Mouse (Mus musculus) layer of hippocampus, postnatal 10 days (tissue): ENCODE results near the gene Ptgs1. TPM values are rescaled to one million over a fixed set of nuclear protein-coding genes. Genes with fewer than 3 reads are reported as not detected.
"Not testable (repeated sequence)": the region's sequence is repeated elsewhere in the genome, so short reads cannot be mapped to it uniquely, and the experiment has no call there.

Experiments used
- DNase-seq, 2 experiments: peaks; one replicate each; pipeline ENCODE4 v3.0.0; 2021; ENCODE audit warnings: low spot score in 2 of 2
- long read RNA-seq: library from polyadenylated mRNA; stranded (forward); transcript quantifications from one replicate; pipeline ENCODE4 v2.0.0, GENCODE M21; 2023
- total RNA-seq, 2 experiments: library from RNA; stranded (reverse); gene quantifications; 2 replicates each; pipeline ENCODE4 v1.2.3; 2021

The Ptgs1 gene
- total RNA-seq, result 10 to 100 TPM; 12.7 to 16.0 TPM
- long read RNA-seq, transcript Ptgs1-201 (11 exons, 2,867 nt), result major isoform, 10 of 12 reads
- long read RNA-seq, partial matches to known transcripts, result 1 of 12 reads
- long read RNA-seq, other reads (novel, unspliced or antisense), result 1 of 12 reads

- peak in 1 of 2 experiments; percentile 43 for DNase-seq
Observed at GRCm38 (mm10) chr2:36230366-36230765, at the start of gene Ptgs1. Gene Ptgs1 (plus strand): TSS chr2:36230426.

GRCm38 (mm10) chr2:36181587-36182368, 48.4 kb upstream of the Ptgs1 start:
- DNase-seq, result not testable (repeated sequence)

GRCm38 (mm10) chr2:36183278-36183677, 46.9 kb upstream of the Ptgs1 start:
- DNase-seq, result peak in 1 of 2 experiments; percentile 27

- DNase-seq, result no peak
Observed at GRCm38 (mm10) chr2:36184192-36184591, 46.0 kb upstream of the Ptgs1 start.

GRCm38 (mm10) chr2:36184876-36185275, 45.4 kb upstream of the Ptgs1 start:
- DNase-seq, result peak; percentile 17 to 41

GRCm38 (mm10) chr2:36189200-36189599, 41.0 kb upstream of the Ptgs1 start:
- DNase-seq, result not testable (repeated sequence)

GRCm38 (mm10) chr2:36191098-36191941, 38.9 kb upstream of the Ptgs1 start:
- DNase-seq, result no peak

GRCm38 (mm10) chr2:36197021-36197420, 33.2 kb upstream of the Ptgs1 start:
- no peak for DNase-seq

GRCm38 (mm10) chr2:36197919-36198881, 32.0 kb upstream of the Ptgs1 start:
- DNase-seq, result no peak

GRCm38 (mm10) chr2:36198882-36199262, 31.4 kb upstream of the Ptgs1 start:
- no peak for DNase-seq

GRCm38 (mm10) chr2:36200813-36201212, 29.4 kb upstream of the Ptgs1 start:
- DNase-seq, result no peak

- no peak for DNase-seq
Observed at GRCm38 (mm10) chr2:36201756-36202610, 28.2 kb upstream of the Ptgs1 start.

- no peak for DNase-seq
Observed at GRCm38 (mm10) chr2:36202611-36202880, 27.7 kb upstream of the Ptgs1 start.

- peak in 1 of 2 experiments; percentile 57 for DNase-seq
Observed at GRCm38 (mm10) chr2:36203011-36203825, 27.0 kb upstream of the Ptgs1 start.

GRCm38 (mm10) chr2:36204595-36204994, 25.6 kb upstream of the Ptgs1 start:
- no peak for DNase-seq

- no peak for DNase-seq
Observed at GRCm38 (mm10) chr2:36207071-36207470, 23.2 kb upstream of the Ptgs1 start.

GRCm38 (mm10) chr2:36210796-36211195, 19.4 kb upstream of the Ptgs1 start:
- DNase-seq, result no peak

- DNase-seq, result no peak
Observed at GRCm38 (mm10) chr2:36211785-36212184, 18.4 kb upstream of the Ptgs1 start.

- no peak for DNase-seq
Observed at GRCm38 (mm10) chr2:36213108-36213507, 17.1 kb upstream of the Ptgs1 start.
